Mouse (Mus musculus): Measurements from ENCODE around the gene Uvssa.

The Uvssa gene

GRCm38 (mm10) chr5:33371668-33372067, 6.7 kb upstream of the Uvssa start:
- no peak for DNase-seq (ENCODE audit: low read depth in 2 of 2, low spot score in 2 of 2)

GRCm38 (mm10) chr5:33372331-33373038, 5.9 kb upstream of the Uvssa start:
- DNase-seq (ENCODE audit: low read depth in 2 of 2, low spot score in 2 of 2) = no peak

- no peak for DNase-seq (ENCODE audit: low read depth in 2 of 2, low spot score in 2 of 2)
Measured at GRCm38 (mm10) chr5:33377176-33377575, 1.2 kb upstream of the Uvssa start.

GRCm38 (mm10) chr5:33377801-33378301, 498 bp upstream of the Uvssa start:
- DNase-seq (ENCODE audit: low read depth in 2 of 2, low spot score in 2 of 2) = peak in 1 of 2 experiments; percentile 35

- no peak for DNase-seq (ENCODE audit: low read depth in 2 of 2, low spot score in 2 of 2)
Measured at GRCm38 (mm10) chr5:33387550-33387949, 9.2 kb downstream of the Uvssa start.

- peak; percentile 59 to 69 for DNase-seq (ENCODE audit: low read depth in 2 of 2, low spot score in 2 of 2)
Measured at GRCm38 (mm10) chr5:33393803-33394202, 15.5 kb downstream of the Uvssa start.

GRCm38 (mm10) chr5:33395693-33396092, 17.3 kb downstream of the Uvssa start:
- no peak for DNase-seq (ENCODE audit: low read depth in 2 of 2, low spot score in 2 of 2)

GRCm38 (mm10) chr5:33396828-33397227, 18.5 kb downstream of the Uvssa start:
- DNase-seq (ENCODE audit: low read depth in 2 of 2, low spot score in 2 of 2) = no peak

- DNase-seq (ENCODE audit: low read depth in 2 of 2, low spot score in 2 of 2) = no peak
Measured at GRCm38 (mm10) chr5:33400819-33401218, 22.5 kb downstream of the Uvssa start.

- no peak for DNase-seq (ENCODE audit: low read depth in 2 of 2, low spot score in 2 of 2)
Measured at GRCm38 (mm10) chr5:33420313-33420712, 42.0 kb downstream of the Uvssa start.

GRCm38 (mm10) chr5:33427461-33427860, 49.1 kb downstream of the Uvssa start:
- no peak for DNase-seq (ENCODE audit: low read depth in 2 of 2, low spot score in 2 of 2)

- no peak for DNase-seq (ENCODE audit: low read depth in 2 of 2, low spot score in 2 of 2)
Measured at GRCm38 (mm10) chr5:33430106-33430505, 51.8 kb downstream of the Uvssa start.

- DNase-seq (ENCODE audit: low read depth in 2 of 2, low spot score in 2 of 2) = no peak
Measured at GRCm38 (mm10) chr5:33430511-33431172, 52.3 kb downstream of the Uvssa start.

GRCm38 (mm10) chr5:33431173-33432005, 53.0 kb downstream of the Uvssa start:
- no peak for DNase-seq (ENCODE audit: low read depth in 2 of 2, low spot score in 2 of 2)

- no peak for DNase-seq (ENCODE audit: low read depth in 2 of 2, low spot score in 2 of 2)
Measured at GRCm38 (mm10) chr5:33432057-33432935, 53.9 kb downstream of the Uvssa start.

- no peak for DNase-seq (ENCODE audit: low read depth in 2 of 2, low spot score in 2 of 2)
Measured at GRCm38 (mm10) chr5:33433201-33434138, 55.1 kb downstream of the Uvssa start, which contains the start of gene Nkx1-1. Gene Nkx1-1, minus strand, starts transcription at chr5:33433976.

GRCm38 (mm10) chr5:33434141-33434780, 55.9 kb downstream of the Uvssa start:
- DNase-seq (ENCODE audit: low read depth in 2 of 2, low spot score in 2 of 2) = no peak

- no peak for DNase-seq (ENCODE audit: low read depth in 2 of 2, low spot score in 2 of 2)
Measured at GRCm38 (mm10) chr5:33435151-33435550, 56.8 kb downstream of the Uvssa start.

- peak in 1 of 2 experiments; percentile 34 for DNase-seq (ENCODE audit: low read depth in 2 of 2, low spot score in 2 of 2)
Measured at GRCm38 (mm10) chr5:33435941-33436340, 57.6 kb downstream of the Uvssa start.
